Mouse (Mus musculus) liver, adult 2 months (tissue): ENCODE data around the gene Zfp652.

Experiments used
- CTCF ChIP-seq: fragments of 200-500 bp; IDR thresholded peaks from 2 replicates; pipeline ENCODE4 v1.5.1; 2011; ENCODE audit warnings: low read depth, low read length, control low read depth
- POLR2A ChIP-seq: fragments of 200-500 bp; IDR thresholded peaks from 2 replicates; pipeline ENCODE4 v1.6.1; 2011; ENCODE audit warnings: low read length, control low read depth; ENCODE audit not compliant: insufficient read depth; ENCODE audit errors: extremely low read depth

- TF ChIP-seq CTCF (peak; percentile 51), POLR2A (no peak)
Observed at GRCm38 (mm10) chr11:95687084-95687656, 25.3 kb upstream of the Zfp652 start.
